Mouse (Mus musculus) liver, embryonic 13.5 days (tissue): ENCODE results near the gene Fhod1. TPM values are rescaled to one million over a fixed set of nuclear protein-coding genes. Genes with fewer than 3 reads are reported as not detected.

ENCODE experiments used
- ATAC-seq: fragments of 200-750 bp; cut with Nextera tagmentation; 2 replicates; pipeline ENCODE4 v1.8.0; 2017; ENCODE audit warnings: low read depth, mild to moderate bottlenecking, moderate number of reproducible peaks, moderate library complexity
- DNase-seq: peaks from one replicate; pipeline ENCODE4 v3.0.0; 2022
- H3K27ac ChIP-seq: fragments of 300-500 bp; sonication (generic); 2 replicates; pipeline ENCODE4 v1.5.1; 2015; ENCODE audit warnings: moderate library complexity, mild to moderate bottlenecking, inconsistent platforms
- H3K27me3 ChIP-seq: fragments of 300-500 bp; sonication (generic); 2 replicates; pipeline ENCODE4 v1.6.1; 2015; ENCODE audit warnings: mild to moderate bottlenecking, inconsistent platforms
- H3K36me3 ChIP-seq: fragments of 300-500 bp; sonication (generic); 2 replicates; pipeline ENCODE4 v1.6.1; 2015; ENCODE audit warnings: mild to moderate bottlenecking, inconsistent platforms
- H3K4me1 ChIP-seq: fragments of 300-500 bp; sonication (generic); replicated peaks from 2 replicates; pipeline ENCODE4 v1.6.1; 2015; ENCODE audit warnings: inconsistent platforms
- H3K4me2 ChIP-seq: fragments of 300-500 bp; sonication (generic); 2 replicates; pipeline ENCODE4 v1.6.1; 2015; ENCODE audit warnings: inconsistent platforms, mild to moderate bottlenecking, moderate library complexity
- H3K4me3 ChIP-seq: fragments of 300-500 bp; sonication (generic); replicated peaks from 2 replicates; pipeline ENCODE4 v1.5.1; 2015; ENCODE audit warnings: mild to moderate bottlenecking, inconsistent platforms
- H3K9ac ChIP-seq: fragments of 300-500 bp; sonication (generic); 2 replicates; pipeline ENCODE4 v1.6.1; 2015; ENCODE audit warnings: mild to moderate bottlenecking, inconsistent platforms
- H3K9me3 ChIP-seq: fragments of 300-500 bp; sonication (generic); replicated peaks from 2 replicates; pipeline ENCODE4 v1.6.1; 2016; ENCODE audit warnings: inconsistent platforms
- WGBS: fragments of 180-500 bp; shearing (Covaris S2); methylation state at CpG from one replicate; pipeline ENCODE4 v1.1.7; 2015; ENCODE audit not compliant: insufficient replicate concordance; 5-methylcytosine and 5-hydroxymethylcytosine counted together
- polyA plus RNA-seq: library from polyadenylated mRNA; unstranded; fragments of >200 nt; fragmentation: Nextera tagmentation; extraction: Ambion mirVana; gene quantifications from 2 replicates; pipeline ENCODE4 v1.2.1, GENCODE M21; 2015

The Fhod1 gene
- 0.66 and 0.71 TPM in 2 replicates for polyA plus RNA-seq

GRCm38 (mm10) chr8:105347428-105348221, at the start of gene Fhod1:
Gene Fhod1, minus strand, starts transcription at chr8:105347953.
- Histone ChIP-seq H3K4me3 (peak within 1 kb of the TSS; percentile 72), H3K27me3 (peaks cover 65% of the 10 kb centered on the region), H3K9ac (peak within 1 kb of the TSS; percentile 79), H3K9me3 (no peaks in the 10 kb centered on the region), H3K4me2 (peak within 1 kb of the TSS; percentile 95), H3K4me1 (peaks cover 62% of the 10 kb centered on the region), H3K27ac (peak within 1 kb of the TSS; percentile 60), H3K36me3 (no peaks in the 10 kb centered on the region)
- under 1% methylated on average over 53 of the region's 53 CpGs for WGBS
- ATAC-seq (peak; percentile 90), DNase-seq (peak; percentile 87)

DNA sequence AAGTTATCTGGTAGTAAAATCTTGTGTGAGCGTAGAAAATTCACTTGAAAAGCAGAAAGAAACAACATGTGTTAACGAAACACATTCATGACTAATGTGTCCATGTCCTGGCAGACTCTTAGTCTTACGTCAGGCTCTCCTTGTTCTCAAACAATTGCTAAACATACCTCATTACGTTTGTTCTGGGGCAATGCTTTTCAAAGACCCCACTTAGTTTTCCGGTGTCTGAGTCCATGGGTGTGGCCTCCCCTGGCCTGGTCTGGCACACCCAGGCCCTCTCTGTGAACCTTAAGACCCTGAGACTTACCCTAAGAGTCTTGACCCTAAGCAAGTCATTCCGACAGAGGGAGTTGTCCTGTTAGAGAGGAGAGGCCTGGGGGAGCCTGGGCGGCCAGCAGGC, 46.2 kb upstream of the Fhod1 start:
- no peak overlapping the region for H3K27ac ChIP-seq
- H3K9ac ChIP-seq = no peak overlapping the region
- H3K4me3 ChIP-seq = no peak overlapping the region
- H3K4me2 ChIP-seq = no peak overlapping the region
- H3K4me1 ChIP-seq = no peaks in the 10 kb centered on the region
- 68% methylated on average over 7 of the region's 7 CpGs for WGBS
- ATAC-seq = no peak
- no peaks in the 10 kb centered on the region for H3K9me3 ChIP-seq
- H3K27me3 ChIP-seq = peaks cover 7% of the 10 kb centered on the region; the same call in 1 of the 2 replicates
- no peak for DNase-seq
- H3K36me3 ChIP-seq = no peaks in the 10 kb centered on the region

- 69% methylated on average over 12 of the region's 12 CpGs for whole genome bisulfite sequencing
- DNase-seq = no peak
- H3K9ac ChIP-seq = no peak overlapping the region
- no peak overlapping the region for H3K27ac ChIP-seq
- no peak for ATAC-seq
- H3K4me1 ChIP-seq = no peaks in the 10 kb centered on the region
- no peak overlapping the region for H3K4me2 ChIP-seq
- no peaks in the 10 kb centered on the region for H3K36me3 ChIP-seq
- H3K27me3 ChIP-seq = peaks cover 7% of the 10 kb centered on the region; the same call in 1 of the 2 replicates
- H3K9me3 ChIP-seq = no peaks in the 10 kb centered on the region
- H3K4me3 ChIP-seq = no peak overlapping the region
These were observed 45.5 kb upstream of the Fhod1 start for GRCm38 (mm10) chr8:105393089-105393787.

- Histone ChIP-seq H3K4me2 (no peak overlapping the region), H3K27me3 (peaks cover 4% of the 10 kb centered on the region; the same call in 1 of the 2 replicates), H3K36me3 (no peaks in the 10 kb centered on the region), H3K4me1 (no peaks in the 10 kb centered on the region), H3K9me3 (no peaks in the 10 kb centered on the region), H3K27ac (no peak overlapping the region), H3K4me3 (no peak overlapping the region), H3K9ac (no peak overlapping the region)
- no peak for ATAC-seq
- no peak for DNase-seq
- WGBS = 54% methylated on average over 6 of the region's 6 CpGs
These were observed 41.3 kb upstream of the Fhod1 start for GRCm38 (mm10) chr8:105389096-105389495.

DNA sequence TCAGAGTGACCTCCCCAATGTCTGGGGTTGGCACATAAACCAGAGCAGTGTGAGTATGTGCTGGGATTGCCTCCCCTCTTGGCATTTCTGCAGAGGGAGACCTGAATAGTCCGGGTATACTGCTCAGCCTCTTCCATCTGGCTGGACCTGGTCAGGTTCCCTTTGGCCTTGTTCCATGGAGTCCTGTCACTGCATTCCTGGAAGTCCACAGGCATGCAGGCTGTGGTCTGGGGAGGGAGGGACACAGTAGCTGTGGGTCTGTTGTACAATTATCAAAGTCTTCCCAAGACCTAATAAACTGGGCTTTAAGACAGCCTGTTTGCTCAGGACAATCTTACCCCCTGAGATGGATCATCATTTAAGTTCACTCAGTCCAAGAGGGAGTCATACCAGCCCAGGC, 39.4 kb upstream of the Fhod1 start:
- H3K36me3 ChIP-seq = no peaks in the 10 kb centered on the region
- ATAC-seq (no peak), DNase-seq (no peak)
- no peak overlapping the region; the same call in 1 of the 2 replicates for H3K27ac ChIP-seq
- no peak overlapping the region for H3K4me3 ChIP-seq
- H3K4me1 ChIP-seq = no peaks in the 10 kb centered on the region
- no peak overlapping the region for H3K9ac ChIP-seq
- H3K4me2 ChIP-seq = no peak overlapping the region
- peaks cover 4% of the 10 kb centered on the region; the same call in 1 of the 2 replicates for H3K27me3 ChIP-seq
- no peaks in the 10 kb centered on the region for H3K9me3 ChIP-seq
- 50% methylated on average over 1 of the region's 1 CpGs for WGBS

DNA sequence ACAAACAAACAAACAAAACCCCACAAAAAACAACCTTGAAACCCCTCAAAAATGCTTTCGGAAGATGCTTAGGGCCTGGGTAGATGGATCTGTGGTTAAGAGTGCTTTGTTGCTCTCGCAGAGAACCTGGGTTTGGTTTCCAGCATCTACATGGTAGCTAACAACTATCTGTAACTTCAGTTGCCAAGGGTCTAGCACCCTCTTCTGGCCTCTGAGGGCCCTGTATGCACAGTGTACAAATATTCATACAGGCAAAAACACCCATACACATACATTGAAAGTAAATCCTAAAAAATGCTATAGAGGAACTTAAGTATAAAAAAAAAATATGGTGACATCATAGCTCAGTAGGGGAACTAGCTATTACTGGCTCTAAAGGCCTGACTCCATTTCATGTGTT, 36.3 kb upstream of the Fhod1 start:
- ATAC-seq = no peak
- H3K9me3 ChIP-seq = no peaks in the 10 kb centered on the region

DNA sequence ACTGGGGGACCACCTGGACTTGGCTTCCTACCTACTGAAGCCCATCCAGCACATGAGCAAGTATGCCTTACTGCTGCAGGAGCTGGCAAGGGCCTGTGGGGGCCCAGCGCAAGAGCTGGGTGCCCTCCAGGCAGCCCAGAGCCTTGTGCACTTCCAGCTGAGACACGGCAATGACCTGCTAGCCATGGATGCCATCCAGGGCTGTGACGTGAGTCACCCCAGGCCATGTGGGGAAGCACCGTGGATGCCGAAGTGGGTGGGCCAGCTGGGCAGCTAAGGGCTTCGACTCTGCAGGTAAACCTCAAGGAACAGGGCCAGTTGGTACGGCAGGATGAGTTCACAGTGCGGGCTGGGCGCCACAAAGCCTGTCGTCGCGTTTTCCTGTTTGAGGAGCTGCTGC, 32.6 kb upstream of the Fhod1 start:
- 66% methylated on average over 12 of the region's 12 CpGs for WGBS
- no peaks in the 10 kb centered on the region for H3K4me1 ChIP-seq
- no peak for ATAC-seq
- no peak overlapping the region for H3K27ac ChIP-seq
- no peak overlapping the region for H3K4me3 ChIP-seq
- H3K9ac ChIP-seq = no peak overlapping the region
- H3K9me3 ChIP-seq = no peaks in the 10 kb centered on the region
- H3K36me3 ChIP-seq = no peaks in the 10 kb centered on the region
- no peaks in the 10 kb centered on the region for H3K27me3 ChIP-seq
- DNase-seq = no peak
- no peak overlapping the region for H3K4me2 ChIP-seq

More for the DNA sequence above, 36.3 kb upstream of the Fhod1 start:
- H3K4me1 ChIP-seq = no peaks in the 10 kb centered on the region
- no peak overlapping the region for H3K27ac ChIP-seq
- H3K4me2 ChIP-seq = no peak overlapping the region
- H3K36me3 ChIP-seq = no peaks in the 10 kb centered on the region
- 93% methylated on average over 2 of the region's 2 CpGs for WGBS
- 0 out of 2 replicates have a peak, but pooled peaks cover under 1% of the 10 kb centered on the region for H3K27me3 ChIP-seq
- no peak for DNase-seq
- no peak overlapping the region for H3K4me3 ChIP-seq
- no peak overlapping the region for H3K9ac ChIP-seq

- Histone ChIP-seq H3K4me1 (peaks cover 9% of the 10 kb centered on the region; the same call in 1 of the 2 replicates), H3K27me3 (0 out of 2 replicates have a peak, but pooled peaks cover 10% of the 10 kb centered on the region), H3K4me3 (no peak overlapping the region), H3K36me3 (no peaks in the 10 kb centered on the region), H3K9ac (no peak overlapping the region), H3K9me3 (no peaks in the 10 kb centered on the region; the same call in 1 of the 2 replicates), H3K4me2 (no peak overlapping the region), H3K27ac (no peak overlapping the region)
- 69% methylated on average over 19 of the region's 19 CpGs for WGBS
- ATAC-seq (no peak), DNase-seq (no peak)
These were observed 30.9 kb upstream of the Fhod1 start for GRCm38 (mm10) chr8:105378673-105379072.

GRCm38 (mm10) chr8:105374513-105374966, 26.8 kb upstream of the Fhod1 start:
- Histone ChIP-seq H3K27ac (no peak overlapping the region), H3K36me3 (no peaks in the 10 kb centered on the region), H3K4me2 (peak overlapping the region; percentile 41), H3K9ac (no peak overlapping the region), H3K4me1 (peaks cover 13% of the 10 kb centered on the region; the same call in 1 of the 2 replicates), H3K27me3 (0 out of 2 replicates have a peak, but pooled peaks cover 10% of the 10 kb centered on the region), H3K9me3 (no peaks in the 10 kb centered on the region; the same call in 1 of the 2 replicates), H3K4me3 (no peak overlapping the region)
- ATAC-seq (0 out of 2 replicates have a peak, but pooled peaks have one; percentile 54), DNase-seq (peak; percentile 38)
- 32% methylated on average over 33 of the region's 33 CpGs for WGBS

DNA sequence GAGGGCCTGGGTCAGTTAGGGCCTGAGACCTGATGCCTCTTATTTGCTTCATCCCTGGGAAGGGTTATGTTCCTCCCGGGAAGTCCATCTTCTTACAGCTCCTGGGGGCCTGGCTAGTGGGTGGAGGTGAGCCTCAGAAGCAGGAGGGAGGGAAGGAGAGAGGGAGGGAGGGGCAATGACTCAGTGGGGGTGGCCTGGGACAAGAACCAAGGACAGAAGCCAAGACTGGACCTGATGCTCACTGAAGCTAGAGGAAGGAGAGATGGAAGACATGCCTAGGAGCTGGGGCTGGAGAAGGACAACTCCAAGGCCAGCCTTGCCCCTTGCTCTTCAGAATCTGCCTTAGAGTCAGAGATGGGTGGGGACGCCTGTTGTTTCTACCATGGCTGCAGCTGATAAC, 25.3 kb upstream of the Fhod1 start, which contains the start of gene Plekhg4:
TSS of gene Plekhg4 (plus strand) at position 243 of the 400 bp plus-strand sequence.
- no peak within 1 kb of the TSS for H3K27ac ChIP-seq
- H3K4me3 ChIP-seq = no peak within 1 kb of the TSS
- H3K36me3 ChIP-seq = no peaks in the 10 kb centered on the region
- DNase-seq (no peak), ATAC-seq (no peak)
- no peak within 1 kb of the TSS for H3K4me2 ChIP-seq
- H3K9ac ChIP-seq = no peak within 1 kb of the TSS
- WGBS = 23% methylated on average over 2 of the region's 2 CpGs
- 0 out of 2 replicates have a peak, but pooled peaks cover 10% of the 10 kb centered on the region for H3K27me3 ChIP-seq
- peaks cover 13% of the 10 kb centered on the region; the same call in 1 of the 2 replicates for H3K4me1 ChIP-seq
- no peaks in the 10 kb centered on the region; the same call in 1 of the 2 replicates for H3K9me3 ChIP-seq

DNA sequence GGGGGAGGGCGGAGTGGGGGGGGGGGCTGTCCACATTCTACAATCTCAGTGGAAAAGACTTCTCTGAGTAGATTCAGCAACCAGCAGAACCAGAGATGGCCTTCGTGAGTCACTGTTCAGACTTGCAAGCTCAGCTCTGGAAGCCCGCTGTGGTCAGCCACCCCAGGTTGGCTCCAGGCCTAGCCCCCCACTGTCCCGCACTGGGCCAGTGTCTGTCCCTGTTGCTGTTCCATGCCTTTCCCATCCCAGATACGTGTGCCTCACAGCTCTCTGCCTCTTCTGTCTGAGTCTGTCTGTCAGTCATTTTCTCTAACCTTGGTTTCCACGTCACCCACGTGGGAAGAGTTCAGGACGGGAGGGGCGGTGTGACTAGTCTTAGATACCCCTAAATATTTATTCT, 24.7 kb upstream of the Fhod1 start:
- no peaks in the 10 kb centered on the region; the same call in 1 of the 2 replicates for H3K9me3 ChIP-seq
- no peak overlapping the region for H3K4me2 ChIP-seq
- peaks cover 13% of the 10 kb centered on the region; the same call in 1 of the 2 replicates for H3K4me1 ChIP-seq
- no peaks in the 10 kb centered on the region for H3K36me3 ChIP-seq
- no peak overlapping the region for H3K27ac ChIP-seq
- WGBS = 74% methylated on average over 9 of the region's 9 CpGs
- DNase-seq (no peak), ATAC-seq (no peak)
- no peak overlapping the region for H3K4me3 ChIP-seq
- no peak overlapping the region for H3K9ac ChIP-seq
- 0 out of 2 replicates have a peak, but pooled peaks cover 10% of the 10 kb centered on the region for H3K27me3 ChIP-seq
